Mouse (Mus musculus): ENCODE results near the gene Rfx1. TPM values are rescaled to one million over a fixed set of nuclear protein-coding genes. Genes with fewer than 3 reads are reported as not detected.

Rfx1 gene
- total and polyA plus RNA-seq, 3 experiments: 3.2 to 13.1 (median 10.8) TPM

DNA sequence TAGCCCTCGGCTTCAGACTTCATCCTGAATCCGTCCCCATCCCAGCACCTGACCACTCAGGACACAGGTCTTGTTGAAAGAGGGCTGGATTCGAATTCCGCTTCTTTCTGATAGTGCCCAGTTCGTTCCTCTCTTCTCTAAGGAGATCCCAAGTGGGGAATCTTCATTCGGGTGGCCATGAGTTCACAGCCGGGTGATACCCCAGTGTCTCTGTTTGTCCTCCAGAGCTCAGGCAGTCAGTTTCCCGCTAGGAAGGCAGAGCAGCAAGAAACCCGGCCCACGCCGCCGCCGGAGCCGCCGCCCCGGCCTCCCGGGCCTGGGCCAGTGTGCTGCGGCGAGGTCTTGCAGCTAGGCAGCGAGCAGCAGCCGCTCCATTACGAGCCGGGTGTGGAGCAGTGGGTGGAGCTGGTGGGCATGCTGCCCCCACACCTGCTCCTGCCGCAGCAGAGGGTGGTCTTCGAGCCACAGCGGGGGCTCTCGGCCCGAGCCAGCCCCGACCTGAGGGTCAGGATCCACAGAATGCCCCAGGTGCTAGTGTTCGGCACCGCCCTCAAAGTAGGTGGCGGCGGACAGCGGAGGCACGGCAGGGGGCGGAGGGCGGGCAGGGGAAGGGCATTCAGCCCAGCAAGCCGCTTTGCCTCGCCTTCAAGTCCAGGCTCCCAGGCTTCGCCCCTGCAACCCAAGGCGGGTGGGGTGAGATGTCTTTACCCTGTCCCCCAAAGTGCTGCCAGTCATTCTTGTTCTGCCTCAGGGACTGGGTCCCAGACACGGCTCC is 17.9 kb downstream of the Rfx1 start:
- H3K4me2 ChIP-seq (ENCODE audit: insufficient read depth, low read depth, poor library complexity, severe bottlenecking): no peak overlapping the region
- in situ Hi-C loops (cut with MboI; ENCODE audit: low pct_ligation_motif_present, low pct_unique_long_range_greater_than_20kb, low sequenced_read_pairs): no loop called here
- no peak for DNase-seq (ENCODE audit: extremely low read depth)
- TF ChIP-seq MXI1 (IDR thresholded peaks at IDR 0.05; ENCODE audit: low read depth, low read length) (no peak), E2F4 (IDR thresholded peaks at IDR 0.05; ENCODE audit: insufficient replicate concordance, low read depth, low read length) (no peak), IRF4 (IDR thresholded peaks at IDR 0.05; ENCODE audit: low read depth, low read length) (no peak), RCOR1 (conservative IDR thresholded peaks at IDR 0.05; ENCODE audit: low read depth, low read length) (no peak), EP300 (IDR thresholded peaks at IDR 0.05; ENCODE audit: low read length) (no peak)
- H3K4me3 ChIP-seq (replicated peaks in 1 of 3; ENCODE audit: low read depth in 2 of 3, low read length in 2 of 3, poor library complexity in 1 of 3): no peak overlapping the region
- no peaks in the 10 kb centered on the region for H3K79me2 ChIP-seq (replicated peaks; ENCODE audit: control insufficient read depth, extremely low read depth, insufficient read depth, poor library complexity, severe bottlenecking)
- H3K27ac ChIP-seq (ENCODE audit: insufficient read depth, low read depth): no peak overlapping the region
- H3K27me3 ChIP-seq (replicated peaks): no peaks in the 10 kb centered on the region
- H3K9ac ChIP-seq (ENCODE audit: insufficient read depth, low read depth): no peak overlapping the region
- peaks cover 78 to 97% of the 10 kb centered on the region in 2 experiments for H3K36me3 ChIP-seq (replicated peaks in 1 of 2; ENCODE audit: control insufficient read depth in 1 of 2, insufficient read depth in 1 of 2, low read length in 1 of 2)
- H3K9me3 ChIP-seq (replicated peaks; ENCODE audit: low read length): no peaks in the 10 kb centered on the region
- dilution Hi-C loops (cut with MboI; ENCODE audit: extremely low pct_ligation_motif_present, extremely low pct_unique_long_range_greater_than_20kb, low sequenced_read_pairs): no loop called here
- H3K4me1 ChIP-seq (ENCODE audit: control insufficient read depth in 1 of 2, insufficient read depth in 2 of 2): no peaks in the 10 kb centered on the region

GRCm38 (mm10) chr8:84087156-84087555 is 20.5 kb downstream of the Rfx1 start:
- Histone ChIP-seq H3K4me2 (ENCODE audit: insufficient read depth, low read depth, poor library complexity, severe bottlenecking) (no peak overlapping the region), H3K9ac (ENCODE audit: insufficient read depth, low read depth) (no peak overlapping the region), H3K4me3 (replicated peaks in 1 of 3; ENCODE audit: low read depth in 2 of 3, low read length in 2 of 3, poor library complexity in 1 of 3) (no peak overlapping the region), H3K4me1 (ENCODE audit: control insufficient read depth in 1 of 2, insufficient read depth in 2 of 2) (no peaks in the 10 kb centered on the region), H3K27ac (ENCODE audit: insufficient read depth, low read depth) (no peak overlapping the region), H3K79me2 (replicated peaks; ENCODE audit: control insufficient read depth, extremely low read depth, insufficient read depth, poor library complexity, severe bottlenecking) (no peaks in the 10 kb centered on the region), H3K9me3 (replicated peaks; ENCODE audit: low read length) (no peaks in the 10 kb centered on the region), H3K27me3 (replicated peaks) (no peaks in the 10 kb centered on the region), H3K36me3 (replicated peaks in 1 of 2; ENCODE audit: control insufficient read depth in 1 of 2, insufficient read depth in 1 of 2, low read length in 1 of 2) (peaks cover 75 to 97% of the 10 kb centered on the region in 2 experiments)
- DNase-seq (ENCODE audit: extremely low read depth): no peak
- in situ Hi-C loops (cut with MboI; ENCODE audit: low pct_ligation_motif_present, low pct_unique_long_range_greater_than_20kb, low sequenced_read_pairs) (no loop called here), dilution Hi-C loops (cut with MboI; ENCODE audit: extremely low pct_ligation_motif_present, extremely low pct_unique_long_range_greater_than_20kb, low sequenced_read_pairs) (no loop called here)
- no peak for TF ChIP-seq CHD1 (IDR thresholded peaks at IDR 0.05; ENCODE audit: low read depth, low read length)
- no peak for TF ChIP-seq SIN3A (IDR thresholded peaks at IDR 0.05; ENCODE audit: low read length)
- TF ChIP-seq MAFK (IDR thresholded peaks at IDR 0.05; ENCODE audit: insufficient replicate concordance, low read length): no peak
- TF ChIP-seq UBTF (IDR thresholded peaks at IDR 0.05; ENCODE audit: low read depth, low read length): no peak
- TF ChIP-seq MXI1 (IDR thresholded peaks at IDR 0.05; ENCODE audit: low read depth, low read length): no peak
- TF ChIP-seq SMC3 (IDR thresholded peaks at IDR 0.05; ENCODE audit: low read depth, low read length): no peak
- no peak for TF ChIP-seq ZKSCAN1 (IDR thresholded peaks at IDR 0.05; ENCODE audit: borderline replicate concordance, low read depth, low read length)
- TF ChIP-seq CTCF (conservative IDR thresholded peaks at IDR 0.05 in 1 of 2, IDR thresholded peaks at IDR 0.05 in 1 of 2; ENCODE audit: low read depth in 2 of 2, low read length in 2 of 2): no peak
- TF ChIP-seq HCFC1 (IDR thresholded peaks at IDR 0.05; ENCODE audit: low read depth, low read length): no peak
- TF ChIP-seq RAD21 (IDR thresholded peaks at IDR 0.05; ENCODE audit: low read depth, low read length): no peak
- TF ChIP-seq MAX (IDR thresholded peaks at IDR 0.05; ENCODE audit: low read length): no peak
- no peak for TF ChIP-seq NELFE (IDR thresholded peaks at IDR 0.05; ENCODE audit: low read depth, low read length)
- no peak for TF ChIP-seq JUND (conservative IDR thresholded peaks at IDR 0.05; ENCODE audit: low read depth, low read length)
- TF ChIP-seq BHLHE40 (IDR thresholded peaks at IDR 0.05; ENCODE audit: low read depth, low read length): no peak
- no peak for TF ChIP-seq POLR2A (IDR thresholded peaks at IDR 0.05; ENCODE audit: low read depth, low read length)
- TF ChIP-seq MEF2A (IDR thresholded peaks at IDR 0.05; ENCODE audit: borderline replicate concordance, low read depth, low read length): no peak
- TF ChIP-seq ZMIZ1 (IDR thresholded peaks at IDR 0.05; ENCODE audit: low read depth, low read length): no peak
- no peak for TF ChIP-seq ETS1 (conservative IDR thresholded peaks at IDR 0.05; ENCODE audit: low read depth, low read length)
- TF ChIP-seq JUN (IDR thresholded peaks at IDR 0.05; ENCODE audit: insufficient read depth, low read depth, low read length): no peak

Measured in CH12.LX (cell line).